Mouse (Mus musculus): ENCODE measurements around the gene Ccdc51. TPM values are rescaled to one million over a fixed set of nuclear protein-coding genes. Genes with fewer than 3 reads are reported as not detected.
"Not testable (repeated sequence)": the region's sequence is repeated elsewhere in the genome, so short reads cannot be mapped to it uniquely, and the experiment has no call there.

Ccdc51 gene
- polyA plus RNA-seq, 1 experiment from 2014 or later = 10.6 TPM

- Histone ChIP-seq H3K27me3 (ENCODE audit: insufficient read depth, low read length) (no peaks in the 10 kb centered on the region), H3K9ac (no peak overlapping the region), H3K4me2 (no peak overlapping the region), H3K4me3 (ENCODE audit: low read depth, low read length) (no peak overlapping the region), H3K9me3 (ENCODE audit: low read depth, low read length) (no peaks in the 10 kb centered on the region), H3K36me3 (ENCODE audit: insufficient read depth) (no peaks in the 10 kb centered on the region), H3K4me1 (ENCODE audit: insufficient read depth) (no peaks in the 10 kb centered on the region), H3K27ac (ENCODE audit: low read depth) (no peak overlapping the region)
- no peak for DNase-seq
- TF ChIP-seq CTCF (IDR thresholded peaks at IDR 0.05; ENCODE audit: low read depth) = no peak
- no peak for ATAC-seq (ENCODE audit: insufficient read depth)
- WGBS = 73% methylated on average over 4 of the region's 4 CpGs
These were observed 44.8 kb downstream of the Ccdc51 start for GRCm38 (mm10) chr9:109127076-109127475.

- ATAC-seq (ENCODE audit: insufficient read depth) (no peak), DNase-seq (peak; percentile 64)
- H3K36me3 ChIP-seq (ENCODE audit: insufficient read depth) = no peaks in the 10 kb centered on the region
- H3K4me2 ChIP-seq = no peak overlapping the region
- no peaks in the 10 kb centered on the region for H3K27me3 ChIP-seq (ENCODE audit: insufficient read depth, low read length)
- H3K9ac ChIP-seq = no peak overlapping the region
- H3K27ac ChIP-seq (ENCODE audit: low read depth) = no peak overlapping the region
- no peak overlapping the region for H3K4me3 ChIP-seq (ENCODE audit: low read depth, low read length)
- WGBS = 49% methylated on average over 3 of the region's 3 CpGs
- TF ChIP-seq CTCF (IDR thresholded peaks at IDR 0.05; ENCODE audit: low read depth) = peak; percentile 55
- H3K9me3 ChIP-seq (ENCODE audit: low read depth, low read length) = no peaks in the 10 kb centered on the region
- H3K4me1 ChIP-seq (ENCODE audit: insufficient read depth) = no peaks in the 10 kb centered on the region
These were observed 45.9 kb downstream of the Ccdc51 start for GRCm38 (mm10) chr9:109128211-109128610.

GRCm38 (mm10) chr9:109130076-109130475 lies 47.8 kb downstream of the Ccdc51 start:
- no peaks in the 10 kb centered on the region for H3K4me1 ChIP-seq (ENCODE audit: insufficient read depth)
- H3K4me3 ChIP-seq (ENCODE audit: low read depth, low read length) = no peak overlapping the region
- no peak overlapping the region for H3K4me2 ChIP-seq
- no peaks in the 10 kb centered on the region for H3K9me3 ChIP-seq (ENCODE audit: low read depth, low read length)
- DNase-seq (no peak), ATAC-seq (ENCODE audit: insufficient read depth) (no peak)
- 87% methylated on average over 5 of the region's 5 CpGs for WGBS
- H3K36me3 ChIP-seq (ENCODE audit: insufficient read depth) = no peaks in the 10 kb centered on the region
- no peak overlapping the region for H3K9ac ChIP-seq
- H3K27ac ChIP-seq (ENCODE audit: low read depth) = no peak overlapping the region
- TF ChIP-seq CTCF (IDR thresholded peaks at IDR 0.05; ENCODE audit: low read depth) = no peak
- no peaks in the 10 kb centered on the region for H3K27me3 ChIP-seq (ENCODE audit: insufficient read depth, low read length)

GRCm38 (mm10) chr9:109140414-109140813 lies 58.1 kb downstream of the Ccdc51 start:
- H3K9me3 ChIP-seq (ENCODE audit: low read depth, low read length); H3K27ac ChIP-seq (ENCODE audit: low read depth); H3K4me3 ChIP-seq (ENCODE audit: low read depth, low read length); H3K27me3 ChIP-seq (ENCODE audit: insufficient read depth, low read length); DNase-seq; ATAC-seq (ENCODE audit: insufficient read depth); H3K4me1 ChIP-seq (ENCODE audit: insufficient read depth); H3K4me2 ChIP-seq; H3K9ac ChIP-seq; H3K36me3 ChIP-seq (ENCODE audit: insufficient read depth): not testable (repeated sequence)
- WGBS = 67% methylated on average over 4 of the region's 4 CpGs
- peak; percentile 39 for TF ChIP-seq CTCF (IDR thresholded peaks at IDR 0.05; ENCODE audit: low read depth)

Other genes starting within 250 kb of the Ccdc51 start
- gene Slc26a6, start 229.2 kb upstream of the Ccdc51 start, polyA plus RNA-seq (2014; fragmentation: Nextera tagmentation; extraction: Ambion mirVana) = 10.7 and 12.0 TPM in 2 replicates
- gene Tmem89, start 167.9 kb upstream of the Ccdc51 start, polyA plus RNA-seq (2014; fragmentation: Nextera tagmentation; extraction: Ambion mirVana) = not detected in 2 replicates
- 446 and 454 TPM in 2 replicates for gene Uqcrc1, start 145.9 kb upstream of the Ccdc51 start, polyA plus RNA-seq (2014; fragmentation: Nextera tagmentation; extraction: Ambion mirVana)
- gene Col7a1, start 128.9 kb upstream of the Ccdc51 start, polyA plus RNA-seq (2014; fragmentation: Nextera tagmentation; extraction: Ambion mirVana) = 1.7 and 2.1 TPM in 2 replicates
- gene Ucn2, start 96.5 kb upstream of the Ccdc51 start, polyA plus RNA-seq (2014; fragmentation: Nextera tagmentation; extraction: Ambion mirVana) = not detected in 2 replicates
- 7.6 and 9.7 TPM in 2 replicates for gene Pfkfb4, start 90.7 kb upstream of the Ccdc51 start, polyA plus RNA-seq (2014; fragmentation: Nextera tagmentation; extraction: Ambion mirVana)
- 56.6 and 61.0 TPM in 2 replicates for gene Shisa5, start 43.9 kb upstream of the Ccdc51 start, polyA plus RNA-seq (2014; fragmentation: Nextera tagmentation; extraction: Ambion mirVana)
- gene Trex1, start 22.8 kb upstream of the Ccdc51 start, polyA plus RNA-seq (2014; fragmentation: Nextera tagmentation; extraction: Ambion mirVana) = 10.6 and 11.6 TPM in 2 replicates
- 24.5 and 27.6 TPM in 2 replicates for gene Atrip, start 8.4 kb upstream of the Ccdc51 start, polyA plus RNA-seq (2014; fragmentation: Nextera tagmentation; extraction: Ambion mirVana)
- gene Tma7, start 94 bp downstream of the Ccdc51 start, polyA plus RNA-seq (2014; fragmentation: Nextera tagmentation; extraction: Ambion mirVana) = 599 and 638 TPM in 2 replicates
- gene Plxnb1, start 12.9 kb downstream of the Ccdc51 start, polyA plus RNA-seq (2014; fragmentation: Nextera tagmentation; extraction: Ambion mirVana) = 16.1 and 18.4 TPM in 2 replicates
- gene Fbxw21, start 79.5 kb downstream of the Ccdc51 start, polyA plus RNA-seq (2014; fragmentation: Nextera tagmentation; extraction: Ambion mirVana) = not detected in 2 replicates
- gene Fbxw13, start 113.5 kb downstream of the Ccdc51 start, polyA plus RNA-seq (2014; fragmentation: Nextera tagmentation; extraction: Ambion mirVana) = not detected in 2 replicates
- gene Fbxw20, start 152.3 kb downstream of the Ccdc51 start, polyA plus RNA-seq (2014; fragmentation: Nextera tagmentation; extraction: Ambion mirVana) = not detected in 2 replicates
- not detected in 2 replicates for gene Fbxw14, start 205.2 kb downstream of the Ccdc51 start, polyA plus RNA-seq (2014; fragmentation: Nextera tagmentation; extraction: Ambion mirVana)